Mouse (Mus musculus) megakaryocyte, embryonic 14.5 days (primary cell): ENCODE measurements around the gene Slain1.

Experiments used
- FLI1 ChIP-seq: IDR thresholded peaks from 2 replicates; pipeline ENCODE4 v1.6.1; 2012; ENCODE audit warnings: low read length, inconsistent platforms, mixed read lengths
- GATA1 ChIP-seq: IDR thresholded peaks from 3 replicates; pipeline ENCODE4 v1.6.1; 2012; ENCODE audit warnings: mixed read lengths, low read length, inconsistent platforms, borderline replicate concordance

- TF ChIP-seq GATA1, result no peak
- TF ChIP-seq FLI1, result no peak
Measured at GRCm38 (mm10) chr14:103630545-103630944, 19.5 kb upstream of the Slain1 start.
